11 mouse cellular contexts compared by ENCODE assay signal in the genomic region with DNA sequence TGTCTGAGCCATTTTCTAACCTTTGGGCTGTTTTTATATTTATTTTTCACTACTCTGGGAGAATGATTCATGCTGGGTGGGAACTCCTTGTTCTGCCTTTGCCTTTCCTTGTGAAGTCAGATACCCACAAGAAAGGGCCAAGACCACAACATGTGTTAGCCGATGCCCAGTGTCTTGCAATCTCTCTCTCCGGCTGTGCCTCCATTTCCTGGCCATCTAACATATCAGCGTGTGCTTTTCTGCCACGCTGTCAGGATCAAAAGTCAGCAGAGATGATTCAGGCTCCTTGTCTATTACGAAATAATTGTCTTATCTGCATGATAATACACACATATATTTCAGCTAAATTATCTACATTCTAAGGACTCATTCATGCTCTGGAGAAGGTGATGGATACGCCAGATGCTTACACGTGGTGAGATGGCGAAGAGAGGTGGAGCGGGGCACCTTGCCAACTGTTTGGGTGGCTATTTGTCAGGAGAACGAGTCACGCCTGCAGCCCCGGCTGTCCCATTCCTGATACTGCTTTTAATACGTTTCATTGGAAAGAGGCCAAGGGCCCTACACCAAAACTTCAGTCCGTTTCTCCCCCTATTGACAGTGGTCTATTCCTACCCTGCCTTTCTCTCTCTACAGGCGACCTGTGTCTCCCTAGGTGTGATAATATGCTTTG.
DNase-seq lines count a peak whose midpoint lies in the region; ATAC-seq lines count a peak whose summit lies in the region.
"Had no signal": no experiment of that assay in that cellular context is flagged by ENCODE, and none has a peak within 500 bp of the region (broad histone marks: within the 10 kb centered on the region; RNA-seq: fewer than 3 reads in every experiment).

No protein-coding gene starts in this region.

- 0 out of 2 replicates have a peak, but pooled peaks cover 4% of the 10 kb centered on the region for H3K27me3 ChIP-seq in heart, embryonic 13.5 days (replicated peaks)
- no peaks in the 10 kb centered on the region for H3K27me3 ChIP-seq in neural tube, embryonic 12.5 days (replicated peaks)
- no peaks in the 10 kb centered on the region for H3K27me3 ChIP-seq in neural tube, embryonic 15.5 days (replicated peaks)
- H3K27me3 ChIP-seq: embryonic facial prominence, embryonic 12.5 days had no signal

- H3K9ac ChIP-seq in heart, embryonic 13.5 days: no peak overlapping the region
- no peak overlapping the region for H3K9ac ChIP-seq in neural tube, embryonic 12.5 days
- H3K9ac ChIP-seq in neural tube, embryonic 15.5 days (replicated peaks): no peak overlapping the region
- H3K9ac ChIP-seq: embryonic facial prominence, embryonic 12.5 days had no signal

- peak overlapping the region; percentile 78 for H3K27ac ChIP-seq in heart, embryonic 13.5 days (replicated peaks)
- H3K27ac ChIP-seq in neural tube, embryonic 12.5 days: no peak overlapping the region
- no peak overlapping the region for H3K27ac ChIP-seq in neural tube, embryonic 15.5 days (replicated peaks)
- H3K27ac ChIP-seq: embryonic facial prominence, embryonic 12.5 days had no signal

- H3K9me3 ChIP-seq in heart, embryonic 13.5 days: no peaks in the 10 kb centered on the region
- no peaks in the 10 kb centered on the region for H3K9me3 ChIP-seq in neural tube, embryonic 12.5 days
- no peaks in the 10 kb centered on the region for H3K9me3 ChIP-seq in neural tube, embryonic 15.5 days (replicated peaks)
- H3K9me3 ChIP-seq: embryonic facial prominence, embryonic 12.5 days had no signal

- no peak for DNase-seq in heart, postnatal 25 days (ENCODE audit: low spot score)
- peak; percentile 81 for DNase-seq in adrenal gland, postnatal 14 days
- DNase-seq in heart, postnatal 14 days: peak; percentile 38 to 49
- no peak for DNase-seq in frontal cortex, postnatal 10 days (ENCODE audit: low spot score in 2 of 2)
- DNase-seq in right cerebral cortex, postnatal 36 days (ENCODE audit: low spot score in 2 of 2): no peak
- DNase-seq: kidney, adult 11 months; thymus, postnatal 14 days had no signal

- H3K4me3 ChIP-seq in heart, embryonic 13.5 days: no peak overlapping the region
- H3K4me3 ChIP-seq in neural tube, embryonic 12.5 days: no peak overlapping the region
- no peak overlapping the region for H3K4me3 ChIP-seq in neural tube, embryonic 15.5 days (replicated peaks)
- H3K4me3 ChIP-seq: embryonic facial prominence, embryonic 12.5 days had no signal

- intact Hi-C loops in heart, postnatal 25 days (cut with DNase I): no loop called here
- intact Hi-C loops in heart, postnatal 14 days (cut with DNase I): no loop called here

- no peaks in the 10 kb centered on the region for H3K36me3 ChIP-seq in heart, embryonic 13.5 days
- H3K36me3 ChIP-seq in neural tube, embryonic 12.5 days: no peaks in the 10 kb centered on the region
- no peaks in the 10 kb centered on the region for H3K36me3 ChIP-seq in neural tube, embryonic 15.5 days
- H3K36me3 ChIP-seq: embryonic facial prominence, embryonic 12.5 days had no signal

- no peak for ATAC-seq in heart, embryonic 13.5 days (ENCODE audit: extremely low read depth, insufficient number of reproducible peaks, low FRiP score, low TSS enrichment)
- ATAC-seq in neural tube, embryonic 12.5 days (ENCODE audit: low FRiP score, low read depth): peak; percentile 37; the same call in 1 of the 2 replicates
- no peak for ATAC-seq in neural tube, embryonic 15.5 days (ENCODE audit: low FRiP score)

- peak overlapping the region; percentile 27; the same call in 1 of the 2 replicates for H3K4me2 ChIP-seq in heart, embryonic 13.5 days
- H3K4me2 ChIP-seq in neural tube, embryonic 12.5 days (replicated peaks): no peak overlapping the region
- no peak overlapping the region for H3K4me2 ChIP-seq in neural tube, embryonic 15.5 days
- H3K4me2 ChIP-seq: embryonic facial prominence, embryonic 12.5 days had no signal

- 30% methylated on average over 15 of the region's 15 CpGs for WGBS in heart, embryonic 13.5 days
- WGBS in neural tube, embryonic 12.5 days: 73% methylated on average over 15 of the region's 15 CpGs
- 58% methylated on average over 15 of the region's 15 CpGs for WGBS in neural tube, embryonic 15.5 days

- H3K4me1 ChIP-seq in heart, embryonic 13.5 days: peaks cover 52% of the 10 kb centered on the region
- peaks cover 12% of the 10 kb centered on the region for H3K4me1 ChIP-seq in neural tube, embryonic 12.5 days
- H3K4me1 ChIP-seq in neural tube, embryonic 15.5 days: peaks cover 9% of the 10 kb centered on the region

Comparison
In these comparisons a context has a peak if more than half of its experiments do, and no peak if none do; other contexts are left out.
1. DNase-seq: peak in adrenal gland, postnatal 14 days (single experiment) and heart, postnatal 14 days (2 of 2); none in heart, postnatal 25 days (single experiment), frontal cortex, postnatal 10 days (0 of 2) and right cerebral cortex, postnatal 36 days (0 of 2).